Mouse (Mus musculus) small intestine, adult 2 months (tissue): ENCODE results near the gene Mterf1b. TPM values are rescaled to one million over a fixed set of nuclear protein-coding genes. Genes with fewer than 3 reads are reported as not detected.

Experiments used
- H3K27ac ChIP-seq: fragments of 200-500 bp; 2 replicates; pipeline ENCODE4 v1.5.1; 2012; ENCODE audit warnings: low read depth, low read length, control low read depth, inconsistent platforms; ENCODE audit not compliant: insufficient read depth
- H3K27me3 ChIP-seq: fragments of 200-500 bp; 2 replicates; pipeline ENCODE4 v1.6.1; 2012; ENCODE audit warnings: mild to moderate bottlenecking, moderate library complexity, low read length, inconsistent platforms; ENCODE audit not compliant: control insufficient read depth, insufficient read depth
- H3K36me3 ChIP-seq: fragments of 200-500 bp; 2 replicates; pipeline ENCODE4 v1.6.1; 2012; ENCODE audit warnings: mild to moderate bottlenecking, low read length, control low read depth, inconsistent platforms; ENCODE audit not compliant: control insufficient read depth, insufficient read depth
- H3K4me1 ChIP-seq: fragments of 200-500 bp; 2 replicates; pipeline ENCODE4 v1.6.1; 2012; ENCODE audit warnings: low read length, inconsistent platforms, mixed read lengths; ENCODE audit not compliant: control insufficient read depth, insufficient read depth, insufficient read length
- H3K4me3 ChIP-seq: fragments of 200-500 bp; 2 replicates; pipeline ENCODE4 v1.5.1; 2012; ENCODE audit warnings: low read depth, mild to moderate bottlenecking, control low read depth, inconsistent platforms, low read length, moderate library complexity
- CTCF ChIP-seq: fragments of 200-500 bp; IDR thresholded peaks from 2 replicates; pipeline ENCODE4 v1.5.1; 2012; ENCODE audit warnings: low read depth, mild to moderate bottlenecking, control low read depth, inconsistent platforms, low read length, moderate library complexity, mixed read lengths; ENCODE audit not compliant: insufficient replicate concordance, insufficient read length; ENCODE audit errors: extremely low read depth
- POLR2A ChIP-seq: fragments of 200-500 bp; IDR thresholded peaks from 2 replicates; pipeline ENCODE4 v1.6.1; 2012; ENCODE audit warnings: low read depth, mild to moderate bottlenecking, control low read depth, inconsistent platforms, low read length, moderate library complexity
- WGBS: fragments of 180-500 bp; shearing (Covaris S2); methylation state at CpG from one replicate; pipeline ENCODE4 v1.1.7; 2018; 5-methylcytosine and 5-hydroxymethylcytosine counted together
- polyA plus RNA-seq: library from polyadenylated mRNA; depleted of rRNA; stranded (reverse); fragments of >200 nt; gene quantifications from 2 replicates; pipeline ENCODE4 v1.2.3, GENCODE M21; 2012; rRNA removed

The Mterf1b gene
- polyA plus RNA-seq, 1 experiment: 0.14 TPM

DNA sequence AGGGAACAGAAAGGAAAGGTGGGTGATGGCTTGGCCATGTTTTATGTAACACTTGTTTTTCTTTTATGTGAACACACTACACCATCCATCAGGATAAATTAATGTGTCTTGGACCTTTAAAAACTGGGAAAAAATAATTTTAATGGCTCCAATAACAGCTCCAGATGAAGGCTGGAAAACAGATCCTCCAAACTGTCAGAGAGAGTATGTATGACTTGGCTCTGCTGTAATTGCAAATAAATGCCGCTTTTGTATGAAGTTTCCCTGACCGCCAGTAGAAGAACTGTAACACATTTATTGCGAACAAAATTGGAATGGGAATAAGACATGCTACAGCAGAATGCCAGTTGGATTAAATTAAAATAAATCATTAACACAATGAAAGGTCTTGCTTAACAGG is 29.1 kb downstream of the Mterf1b start:
- H3K4me3 ChIP-seq: no peak overlapping the region
- TF ChIP-seq POLR2A (no peak), CTCF (no peak)
- H3K27ac ChIP-seq: no peak overlapping the region
- H3K4me1 ChIP-seq: no peaks in the 10 kb centered on the region
- no peaks in the 10 kb centered on the region for H3K36me3 ChIP-seq
- 80% methylated on average over 3 of the region's 3 CpGs for WGBS
- no peaks in the 10 kb centered on the region for H3K27me3 ChIP-seq

DNA sequence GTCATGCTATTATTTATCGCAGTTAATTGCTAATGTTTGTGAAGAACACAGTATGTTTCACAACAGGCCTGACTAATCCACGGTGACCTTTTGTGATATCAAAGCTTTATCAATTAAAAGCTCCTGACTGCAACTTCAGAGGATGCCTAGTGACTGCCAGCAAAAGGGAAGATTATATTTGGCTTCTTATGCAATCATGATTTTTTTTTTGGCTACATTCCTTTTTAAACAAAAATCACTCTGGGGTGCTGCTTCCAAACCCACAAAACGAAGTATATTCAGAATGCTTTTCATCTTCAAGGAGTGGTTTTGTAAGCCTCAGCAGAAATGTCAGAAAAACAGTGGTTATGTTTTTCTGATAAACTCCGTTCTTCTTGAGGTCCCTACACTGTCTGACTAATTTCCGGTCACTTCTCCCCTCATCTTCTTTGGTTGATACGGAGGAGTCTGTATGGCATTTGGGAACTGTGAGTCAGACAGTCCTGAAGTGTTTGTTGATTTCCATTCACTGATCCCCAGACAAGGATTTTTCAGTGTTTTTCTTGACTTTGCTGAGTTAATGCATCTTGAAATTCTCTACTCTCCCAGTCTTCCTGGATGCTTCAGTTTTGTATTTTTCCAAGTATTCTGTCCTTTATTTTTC is 29.9 kb downstream of the Mterf1b start:
- TF ChIP-seq CTCF (no peak), POLR2A (no peak)
- 68% methylated on average over 6 of the region's 6 CpGs for WGBS
- no peaks in the 10 kb centered on the region for H3K27me3 ChIP-seq
- H3K4me3 ChIP-seq: no peak overlapping the region
- no peaks in the 10 kb centered on the region for H3K36me3 ChIP-seq
- H3K4me1 ChIP-seq: no peaks in the 10 kb centered on the region
- H3K27ac ChIP-seq: no peak overlapping the region

DNA sequence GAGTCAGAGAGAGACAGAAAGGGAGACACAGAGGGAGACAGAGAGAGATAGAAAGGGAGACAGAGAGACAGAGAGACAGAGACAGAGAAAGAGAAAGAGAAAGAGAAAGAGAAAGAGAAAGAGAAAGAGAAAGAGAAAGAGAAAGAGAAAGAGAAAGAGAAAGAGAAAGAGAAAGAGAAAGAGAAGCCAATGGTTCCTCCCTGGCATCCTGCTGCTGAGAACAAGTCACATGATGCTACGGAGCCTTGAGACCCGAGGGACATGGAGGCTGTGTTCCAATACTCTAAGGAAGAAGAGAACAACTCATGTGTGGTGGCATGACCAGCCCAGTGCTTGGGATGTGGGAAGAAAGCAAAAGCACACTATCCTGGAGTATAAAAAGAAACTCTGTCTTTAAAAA is 40.0 kb downstream of the Mterf1b start:
- Histone ChIP-seq H3K4me3 (no peak overlapping the region), H3K27ac (no peak overlapping the region), H3K27me3 (no peaks in the 10 kb centered on the region), H3K4me1 (no peaks in the 10 kb centered on the region), H3K36me3 (no peaks in the 10 kb centered on the region)
- TF ChIP-seq POLR2A (no peak), CTCF (no peak)
- 80% methylated on average over 2 of the region's 2 CpGs for WGBS

DNA sequence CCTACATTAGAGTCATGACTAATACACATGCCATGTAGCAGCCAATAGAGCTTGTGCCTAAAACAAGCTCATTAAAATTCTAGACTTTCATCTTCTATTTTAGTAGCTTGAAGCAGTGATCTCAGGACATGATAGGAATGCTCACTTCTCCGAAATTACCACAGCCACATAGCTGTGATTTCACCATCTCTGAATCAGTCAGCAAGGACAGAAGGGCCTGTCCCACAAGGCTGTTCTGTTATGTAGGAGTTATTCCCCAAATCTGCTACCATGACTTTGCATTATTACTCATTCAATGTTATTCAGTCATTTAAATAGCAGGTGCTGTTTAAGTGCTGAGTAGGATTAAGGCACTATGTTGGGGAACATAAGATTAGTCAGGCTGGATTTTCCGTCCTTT is 42.3 kb downstream of the Mterf1b start:
- H3K36me3 ChIP-seq: no peaks in the 10 kb centered on the region
- TF ChIP-seq CTCF (no peak), POLR2A (no peak)
- no peaks in the 10 kb centered on the region for H3K27me3 ChIP-seq
- 76% methylated on average over 2 of the region's 2 CpGs for WGBS
- no peak overlapping the region for H3K27ac ChIP-seq
- H3K4me3 ChIP-seq: no peak overlapping the region
- H3K4me1 ChIP-seq: no peaks in the 10 kb centered on the region

DNA sequence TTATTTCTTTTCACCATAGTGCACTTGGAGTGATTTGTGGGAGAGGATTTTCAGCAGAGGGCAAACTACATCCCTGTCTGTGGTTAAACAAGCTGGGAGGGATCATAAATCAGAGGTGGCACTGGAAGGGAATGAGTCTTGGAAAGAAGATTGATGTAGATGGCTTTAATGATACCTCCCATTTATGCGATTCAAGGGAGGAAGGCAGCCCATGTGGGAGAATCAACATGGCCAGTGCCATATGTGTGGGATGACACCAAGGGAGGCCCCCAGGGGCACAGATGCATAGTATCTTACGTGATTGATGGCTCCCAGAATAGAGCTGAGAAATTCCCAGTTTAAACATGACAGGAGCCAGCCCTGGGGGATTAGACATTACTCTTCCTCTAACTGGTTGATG is 48.0 kb downstream of the Mterf1b start:
- TF ChIP-seq POLR2A: no peak
- TF ChIP-seq CTCF: no peak
- Histone ChIP-seq H3K4me1 (no peaks in the 10 kb centered on the region), H3K27me3 (no peaks in the 10 kb centered on the region), H3K4me3 (no peak overlapping the region), H3K36me3 (no peaks in the 10 kb centered on the region), H3K27ac (no peak overlapping the region)
- 81% methylated on average over 2 of the region's 2 CpGs for WGBS

DNA sequence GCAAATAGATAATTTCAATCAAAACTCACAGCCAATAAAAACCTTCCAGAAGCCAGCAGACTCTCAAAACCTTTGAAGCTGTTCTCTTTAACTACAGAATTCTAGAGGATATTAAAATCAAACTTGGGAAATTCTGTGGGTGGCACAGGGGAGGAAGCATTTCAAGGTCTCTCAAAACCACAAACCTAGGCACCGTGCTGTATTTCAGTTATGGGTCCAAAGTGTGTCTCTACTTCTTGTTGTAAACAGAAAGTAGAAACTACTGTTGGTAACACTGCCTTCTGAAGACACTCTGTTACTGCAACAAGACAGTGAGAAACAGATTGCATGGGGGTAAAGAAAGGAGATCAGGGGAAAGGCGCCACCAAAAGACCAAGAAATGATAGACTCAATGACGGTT is 52.8 kb downstream of the Mterf1b start:
- TF ChIP-seq POLR2A: no peak
- TF ChIP-seq CTCF: no peak
- H3K4me3 ChIP-seq: no peak overlapping the region
- H3K4me1 ChIP-seq: no peaks in the 10 kb centered on the region
- no peak overlapping the region for H3K27ac ChIP-seq
- H3K36me3 ChIP-seq: no peaks in the 10 kb centered on the region
- 69% methylated on average over 3 of the region's 3 CpGs for WGBS
- H3K27me3 ChIP-seq: no peaks in the 10 kb centered on the region; the same call in 1 of the 2 replicates

DNA sequence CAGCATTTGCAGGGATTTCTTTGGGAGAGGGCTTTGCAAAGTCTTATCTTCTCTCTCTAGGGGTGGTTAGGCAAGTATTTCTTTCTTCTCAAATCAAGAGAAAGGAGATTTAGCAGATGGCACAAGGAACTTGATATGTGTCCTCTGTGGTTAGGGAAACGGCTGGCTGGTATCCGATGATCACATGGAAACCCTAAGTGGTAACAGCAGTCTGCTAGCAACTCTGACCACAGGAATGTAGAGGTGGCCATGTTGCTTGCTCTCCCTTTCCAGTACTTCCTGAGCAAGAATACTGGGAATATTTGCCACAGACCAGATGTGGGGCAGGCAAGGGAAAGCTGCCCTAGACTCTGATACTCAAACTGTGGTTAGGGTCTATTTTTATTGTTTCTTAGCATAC is 53.9 kb downstream of the Mterf1b start:
- H3K4me1 ChIP-seq: no peaks in the 10 kb centered on the region
- no peaks in the 10 kb centered on the region; the same call in 1 of the 2 replicates for H3K27me3 ChIP-seq
- H3K27ac ChIP-seq: no peak overlapping the region
- WGBS: 74% methylated on average over 2 of the region's 2 CpGs
- no peak overlapping the region for H3K4me3 ChIP-seq
- TF ChIP-seq POLR2A: no peak
- no peaks in the 10 kb centered on the region for H3K36me3 ChIP-seq

Other genes starting within 250 kb of the Mterf1b start
- gene Cyp51, start 87.6 kb upstream of the Mterf1b start, polyA plus RNA-seq: 37.8 and 45.4 TPM in 2 replicates